Mouse (Mus musculus) effector memory CD4-positive, alpha-beta T cell, adult 5 months (primary cell): Measurements from ENCODE around the gene Tsc22d4. TPM values are rescaled to one million over a fixed set of nuclear protein-coding genes. Genes with fewer than 3 reads are reported as not detected.

ENCODE experiments used
- polyA plus RNA-seq: library from polyadenylated mRNA; unstranded; fragments of 100-300 nt; shearing (Covaris generic); gene quantifications from one replicate; pipeline ENCODE4 v1.2.1, GENCODE M21; 2017

Tsc22d4 gene
- polyA plus RNA-seq = 156 TPM

GRCm38 (mm10) chr5:137745214-137746171 lies at the start of gene Tsc22d4:
Gene Tsc22d4 (plus strand): TSS chr5:137745730.

DNA sequence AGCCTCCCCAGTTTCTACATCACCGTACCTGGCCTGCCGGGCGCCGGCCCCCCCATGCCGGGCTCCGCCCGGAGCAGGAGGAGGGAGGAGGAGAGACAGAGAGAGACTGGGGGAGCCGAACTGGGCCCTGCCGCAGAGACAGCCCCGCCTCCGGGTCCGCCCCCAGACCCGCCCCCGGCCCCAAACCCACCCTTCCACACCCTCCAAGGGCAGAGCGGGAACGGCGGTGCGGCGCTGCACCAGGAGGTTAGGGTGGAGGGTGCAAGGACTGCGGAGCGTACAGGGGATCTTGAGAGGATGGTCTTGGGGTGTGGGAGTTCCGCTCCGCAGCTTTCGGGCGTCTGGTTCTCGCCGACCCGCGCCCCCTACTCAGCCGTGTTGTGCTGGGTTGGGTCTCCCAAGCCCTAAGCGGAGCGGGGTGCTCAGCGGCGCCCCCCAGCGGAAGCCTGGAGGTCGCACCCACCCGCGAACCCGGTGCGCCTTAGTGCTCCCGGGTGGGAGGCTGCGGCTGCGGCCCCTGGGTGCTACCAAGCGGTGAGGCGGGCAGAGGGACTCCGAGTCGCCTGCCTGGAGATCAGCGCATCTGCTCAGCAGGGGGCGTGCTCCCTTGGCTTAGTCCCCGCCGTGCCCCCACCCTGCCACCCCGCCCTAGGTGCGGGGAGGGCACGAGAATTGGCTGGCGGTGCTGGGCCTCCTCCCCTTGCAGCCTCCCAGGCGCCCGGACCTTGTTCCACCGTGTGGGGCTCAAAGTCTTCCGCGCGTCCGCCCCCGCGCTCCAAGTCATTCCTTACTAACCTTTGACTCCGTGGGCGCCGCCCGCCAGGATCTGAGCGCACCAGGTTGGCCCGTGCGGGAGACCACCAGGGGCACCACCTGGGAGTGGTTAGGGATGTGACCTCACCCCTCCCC lies 4.3 kb upstream of the Tsc22d4 start, which contains the start of gene Nyap1:
Gene Nyap1, minus strand, starts transcription at position 585 of the 909 bp plus-strand sequence.

DNA sequence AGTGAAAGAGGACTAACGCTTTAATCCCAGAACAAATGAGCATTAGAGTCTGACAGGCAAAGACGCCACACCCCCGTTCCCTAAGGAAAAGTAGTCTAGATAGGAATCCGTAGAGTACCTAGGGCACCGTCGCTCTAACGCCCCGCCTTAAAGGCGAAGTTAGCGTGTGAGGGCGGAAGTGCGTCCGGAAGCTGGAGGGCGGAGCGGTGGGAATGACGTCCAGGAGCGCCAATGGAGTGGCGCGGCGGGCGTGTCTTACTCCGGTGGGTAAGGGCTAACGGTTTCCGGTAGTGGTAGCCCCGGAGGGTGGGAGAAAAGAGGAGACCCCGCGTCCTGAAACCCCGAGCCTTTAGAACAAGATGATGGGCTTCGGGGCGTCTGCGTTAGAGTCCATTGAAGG lies 33.1 kb downstream of the Tsc22d4 start, which contains the start of gene Ppp1r35:
Gene Ppp1r35, plus strand, starts transcription at position 215 of the 400 bp plus-strand sequence.

GRCm38 (mm10) chr5:137787151-137787928 lies 41.8 kb downstream of the Tsc22d4 start, which contains the start of the genes Mepce and Zcwpw1:
Gene Mepce (minus strand): TSS chr5:137787655.
Gene Zcwpw1 (plus strand): TSS chr5:137787798.

Other genes starting within 250 kb of the Tsc22d4 start
- 23.4 TPM for gene Pop7, start 243.2 kb upstream of the Tsc22d4 start, polyA plus RNA-seq
- 20.3 TPM for gene Gigyf1, start 227.2 kb upstream of the Tsc22d4 start, polyA plus RNA-seq
- gene Epo, start 212.5 kb upstream of the Tsc22d4 start, polyA plus RNA-seq = not detected
- gene Gnb2, start 212.2 kb upstream of the Tsc22d4 start, polyA plus RNA-seq = 247 TPM
- not detected for gene Actl6b, start 192.2 kb upstream of the Tsc22d4 start, polyA plus RNA-seq
- gene Tfr2, start 175.9 kb upstream of the Tsc22d4 start, polyA plus RNA-seq = not detected
- gene Mospd3, start 144.7 kb upstream of the Tsc22d4 start, polyA plus RNA-seq = 47.7 TPM
- 0.59 TPM for gene Pcolce, start 131.9 kb upstream of the Tsc22d4 start, polyA plus RNA-seq
- gene Fbxo24, start 116.7 kb upstream of the Tsc22d4 start, polyA plus RNA-seq = not detected
- 214 TPM for gene Lrch4, start 116.6 kb upstream of the Tsc22d4 start, polyA plus RNA-seq
- gene Gm20605, start 116.6 kb upstream of the Tsc22d4 start, polyA plus RNA-seq = 36.7 TPM
- 60.5 TPM for gene Sap25, start 104.4 kb upstream of the Tsc22d4 start, polyA plus RNA-seq
- gene Irs3, start 100.0 kb upstream of the Tsc22d4 start, polyA plus RNA-seq = not detected
- gene Agfg2, start 61.0 kb upstream of the Tsc22d4 start, polyA plus RNA-seq = 16.2 TPM
- gene Nyap1, start 4.1 kb upstream of the Tsc22d4 start, polyA plus RNA-seq = 0.52 TPM
- 51.7 TPM for gene Ppp1r35, start 33.1 kb downstream of the Tsc22d4 start, polyA plus RNA-seq
- 69.2 TPM for gene Mepce, start 41.9 kb downstream of the Tsc22d4 start, polyA plus RNA-seq
- gene Zcwpw1, start 42.1 kb downstream of the Tsc22d4 start, polyA plus RNA-seq = 11.0 TPM
- 0.32 TPM for gene Pilra, start 90.6 kb downstream of the Tsc22d4 start, polyA plus RNA-seq
- not detected for gene Pilrb1, start 112.4 kb downstream of the Tsc22d4 start, polyA plus RNA-seq
- 0.31 TPM for gene Pilrb2, start 126.1 kb downstream of the Tsc22d4 start, polyA plus RNA-seq
- 0.25 TPM for gene Cyp3a13, start 175.9 kb downstream of the Tsc22d4 start, polyA plus RNA-seq
- 0.09 TPM for gene Gjc3, start 217.4 kb downstream of the Tsc22d4 start, polyA plus RNA-seq
- not detected for gene Azgp1, start 235.8 kb downstream of the Tsc22d4 start, polyA plus RNA-seq